Mouse (Mus musculus): Measurements from ENCODE around the gene Islr.

Gene Islr

DNA sequence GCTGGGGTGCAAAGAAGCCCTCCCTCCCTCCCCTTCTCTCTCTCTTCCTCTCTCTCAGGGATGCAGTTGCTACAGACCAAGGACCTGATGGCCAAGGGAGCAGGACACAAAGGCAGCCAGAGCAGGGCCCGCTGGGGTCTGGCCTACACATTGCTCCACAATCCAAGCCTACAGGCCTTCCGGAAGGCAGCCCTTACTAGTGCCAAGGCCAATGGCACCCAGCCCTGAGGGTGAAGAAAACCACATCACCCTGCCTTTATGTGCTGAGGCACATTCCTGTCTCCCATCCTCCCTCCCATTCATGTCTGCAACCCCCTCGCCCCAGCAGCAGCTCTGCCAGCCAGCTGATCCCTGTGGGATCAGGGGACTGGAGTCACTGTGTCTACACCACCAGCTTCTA, 51.0 kb downstream of the Islr start:
- DNase-seq (ENCODE audit: low read depth, low spot score): no peak

DNA sequence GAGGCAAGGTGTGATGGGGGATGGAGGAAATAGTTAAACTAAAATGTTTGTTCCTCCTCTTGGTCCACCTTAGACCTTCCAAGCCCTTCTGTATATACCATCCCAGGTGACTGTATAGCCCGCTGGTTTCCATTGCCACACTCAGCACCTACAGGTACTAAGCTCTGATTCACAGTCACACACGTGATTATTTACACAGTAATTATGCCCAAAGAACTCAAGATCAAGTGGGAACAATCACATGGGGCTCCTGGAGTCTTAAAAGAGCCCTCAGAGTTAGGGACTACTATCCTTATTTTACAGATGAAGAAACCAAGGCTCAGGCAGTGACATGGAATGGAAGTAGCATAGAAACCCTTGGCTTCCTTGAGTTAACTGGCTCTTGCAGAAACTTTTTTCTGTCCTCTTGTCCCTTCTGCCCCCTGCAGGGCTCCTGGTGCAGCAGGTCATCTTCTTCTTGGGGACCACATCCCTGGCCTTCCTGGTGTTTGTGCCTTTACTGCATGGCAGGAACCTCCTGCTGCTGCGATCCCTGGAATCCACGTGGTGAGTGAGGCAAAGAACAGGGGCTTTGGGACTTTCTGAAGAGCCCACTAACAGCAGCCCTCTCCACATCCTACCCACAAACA, 53.3 kb downstream of the Islr start:
- no peak for DNase-seq (ENCODE audit: low read depth, low spot score)

DNA sequence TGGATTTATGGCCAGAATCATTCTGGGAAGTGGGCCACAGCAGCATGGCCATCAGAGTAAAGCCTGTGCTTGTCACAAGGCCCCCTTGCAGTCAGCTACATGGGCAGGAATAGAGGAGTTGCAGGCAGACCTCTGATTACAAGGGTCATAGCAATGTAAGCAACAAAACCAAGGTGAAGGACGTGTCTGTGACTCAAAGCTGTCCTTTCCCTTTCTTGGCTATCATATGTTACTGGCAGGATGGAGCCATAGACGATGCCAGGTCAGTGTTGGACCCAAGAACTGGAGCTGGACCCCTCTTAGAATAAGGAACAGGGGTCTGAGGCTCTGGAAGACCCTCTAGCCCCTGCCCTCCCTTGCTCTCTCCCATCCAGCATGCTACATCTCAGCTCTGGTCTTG, 55.3 kb downstream of the Islr start:
- no peak for DNase-seq (ENCODE audit: low read depth, low spot score)

DNA sequence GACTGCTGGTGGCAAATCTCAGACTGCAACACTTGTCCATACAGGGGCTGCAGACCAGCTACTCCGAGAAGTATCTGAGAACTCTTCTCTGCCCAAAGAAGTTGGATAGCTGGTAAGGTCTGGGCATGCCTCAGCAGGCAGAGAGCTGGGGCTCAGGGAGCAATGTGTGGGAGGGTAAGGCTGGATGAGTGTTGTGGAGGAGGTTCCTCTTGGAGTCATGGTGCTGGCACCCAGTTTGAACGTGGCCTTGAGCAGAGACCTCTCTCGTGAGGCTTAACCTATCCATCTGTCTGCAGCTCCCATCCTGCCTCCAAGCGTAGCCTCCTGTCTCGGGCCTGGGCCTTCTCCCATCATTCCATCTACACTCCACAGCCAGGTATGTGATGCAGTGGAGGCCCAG, 58.7 kb downstream of the Islr start:
- no peak for DNase-seq (ENCODE audit: low read depth, low spot score)

DNA sequence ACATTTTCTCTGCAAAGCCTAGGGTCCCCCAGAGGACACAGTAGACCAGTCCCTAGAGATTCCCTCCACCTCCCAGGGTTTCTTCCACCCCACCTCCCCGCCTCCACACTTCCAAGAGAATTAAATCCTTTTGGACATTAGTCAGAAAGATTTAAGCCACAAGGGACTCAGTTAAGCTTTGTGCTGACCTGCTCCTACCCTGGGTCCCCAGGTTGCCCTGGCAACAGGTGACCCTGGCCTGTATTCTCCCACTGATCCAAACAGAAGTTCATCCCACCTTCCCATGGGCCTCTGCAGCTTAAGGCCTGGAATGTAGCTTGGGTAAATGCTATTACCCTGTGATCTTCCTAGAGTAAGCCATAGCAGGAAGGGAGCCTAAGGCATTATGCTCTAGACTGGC, 59.4 kb downstream of the Islr start:
- no peak for DNase-seq (ENCODE audit: low read depth, low spot score)

DNA sequence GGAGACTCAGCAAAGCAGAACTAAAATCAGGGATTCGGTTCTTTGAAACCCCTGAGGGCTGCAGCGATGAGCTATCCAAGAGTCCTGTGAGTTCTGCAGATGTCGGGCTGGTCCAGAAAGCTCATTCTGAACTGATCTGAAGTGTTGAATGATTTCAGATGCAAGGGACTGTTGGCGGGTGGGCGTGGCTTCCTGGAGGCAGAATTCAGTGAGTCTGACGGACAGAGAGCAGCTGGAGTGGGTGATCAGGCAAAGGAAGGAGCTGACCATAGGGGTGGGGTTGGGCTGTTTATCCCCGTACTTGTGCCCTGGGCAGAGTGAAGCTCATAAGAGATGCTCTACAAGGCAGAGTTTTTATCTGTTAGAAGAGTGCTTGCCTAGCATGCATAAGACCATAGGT, 60.7 kb downstream of the Islr start:
- no peak for DNase-seq (ENCODE audit: low read depth, low spot score)

DNA sequence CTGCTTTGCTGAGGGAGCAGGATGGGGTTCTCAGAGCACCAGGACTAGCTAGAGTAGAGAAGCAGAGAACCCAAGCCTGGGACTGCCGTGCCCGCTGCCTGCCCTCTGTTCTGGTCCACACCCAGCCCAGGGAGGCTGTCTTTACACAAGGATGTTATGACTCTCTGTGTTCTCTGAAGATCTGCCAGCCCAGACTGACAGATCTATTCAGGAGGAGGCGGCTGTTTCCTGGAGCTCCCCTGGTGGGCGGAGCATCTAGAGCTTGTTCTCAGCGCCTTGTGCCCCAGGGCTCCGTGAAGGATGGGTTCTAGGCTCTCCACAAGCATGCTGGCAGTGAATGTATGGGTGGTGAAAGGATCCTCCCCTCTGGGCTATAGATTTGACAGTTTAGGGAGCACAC, 64.2 kb downstream of the Islr start:
- peak; percentile 70 for DNase-seq (ENCODE audit: low read depth, low spot score)

DNA sequence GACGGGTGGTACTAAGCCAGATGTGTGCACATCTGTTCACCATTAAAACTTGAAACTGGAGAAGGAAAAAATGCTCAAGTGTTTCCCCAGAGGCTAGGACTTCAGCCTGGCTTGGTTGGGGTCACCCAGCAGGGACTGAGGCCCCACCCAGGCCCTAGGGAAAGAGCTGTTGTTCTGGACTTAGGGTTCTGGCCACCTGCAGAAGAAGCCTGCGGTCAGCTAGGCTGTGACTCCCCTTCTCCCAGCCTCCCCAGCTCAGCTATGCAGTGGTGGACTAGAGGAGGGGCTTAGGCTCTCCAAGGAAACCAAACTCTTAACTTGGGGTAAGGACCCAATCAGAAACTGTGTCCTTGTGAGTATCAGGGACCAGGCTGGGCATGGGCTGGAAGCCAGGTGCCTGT, 68.2 kb downstream of the Islr start:
- DNase-seq (ENCODE audit: low read depth, low spot score): no peak

DNA sequence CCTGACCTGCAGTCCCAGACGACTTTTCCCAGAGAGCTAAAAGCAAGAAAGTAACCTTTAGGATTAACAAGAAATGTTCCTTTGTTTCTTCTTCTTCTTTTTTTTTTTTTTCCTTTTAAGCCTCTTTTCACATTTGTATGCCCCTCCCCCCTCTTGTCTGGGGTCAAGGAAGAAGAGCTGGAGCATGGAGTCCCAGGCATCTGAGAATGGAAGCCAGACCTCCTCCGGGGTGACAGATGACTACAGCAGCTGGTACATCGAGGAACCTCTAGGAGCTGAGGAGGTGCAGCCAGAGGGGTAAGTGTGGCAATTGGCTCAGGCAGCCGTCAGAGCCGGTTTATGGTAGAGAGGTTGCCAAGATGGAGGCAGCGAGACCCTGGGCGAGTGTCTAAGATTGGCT, 69.2 kb downstream of the Islr start:
- DNase-seq (ENCODE audit: low read depth, low spot score): peak; percentile 58

DNA sequence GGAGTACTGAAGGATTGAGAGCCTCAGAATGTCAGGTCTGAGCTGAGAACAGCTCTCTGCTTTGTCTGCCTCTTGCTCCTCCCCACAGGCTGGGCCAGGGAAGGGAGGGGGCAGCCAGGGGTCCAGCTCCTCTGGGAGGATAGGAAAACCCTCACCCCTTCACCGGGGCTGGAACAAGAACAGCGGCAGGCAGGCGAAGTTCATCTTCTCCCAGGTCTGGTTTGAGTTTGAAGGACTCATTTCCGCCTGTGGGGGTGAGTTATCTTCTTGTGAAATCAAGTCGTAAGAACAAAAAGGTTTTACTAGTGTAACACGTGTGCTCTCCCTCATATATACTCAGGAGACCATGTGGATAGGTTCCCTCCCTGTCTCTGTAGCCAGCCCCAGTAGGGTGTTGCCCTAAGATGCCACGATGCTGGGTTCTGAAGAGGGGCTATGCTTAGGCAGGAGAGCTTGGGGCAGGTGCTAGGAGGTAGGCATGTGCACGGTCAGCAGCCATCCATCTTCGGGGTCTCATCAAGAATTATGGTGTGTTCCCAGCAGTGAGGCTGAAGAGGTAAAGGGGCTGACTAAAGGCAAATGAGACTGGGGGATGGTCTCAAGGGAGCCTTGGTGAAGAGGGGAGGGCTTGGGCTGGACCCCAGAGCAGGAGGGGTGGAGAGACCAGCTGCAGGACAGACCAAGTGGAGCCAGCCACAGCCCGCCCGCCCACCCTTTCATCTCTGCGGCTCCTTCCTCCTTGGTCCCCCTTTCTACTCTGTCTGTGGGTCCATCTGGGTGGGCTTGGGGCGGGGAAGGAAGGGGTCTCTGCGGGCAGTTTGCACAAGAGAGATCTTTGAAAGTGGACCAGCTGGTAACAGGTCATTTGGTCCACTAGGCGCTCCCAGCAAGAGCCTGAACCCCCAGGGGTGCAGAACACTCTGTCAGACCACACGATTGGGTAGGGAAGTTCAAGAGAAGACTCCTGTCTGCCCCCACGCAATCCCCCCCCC, 69.9 kb downstream of the Islr start:
- no peak for DNase-seq (ENCODE audit: low read depth, low spot score)

DNA sequence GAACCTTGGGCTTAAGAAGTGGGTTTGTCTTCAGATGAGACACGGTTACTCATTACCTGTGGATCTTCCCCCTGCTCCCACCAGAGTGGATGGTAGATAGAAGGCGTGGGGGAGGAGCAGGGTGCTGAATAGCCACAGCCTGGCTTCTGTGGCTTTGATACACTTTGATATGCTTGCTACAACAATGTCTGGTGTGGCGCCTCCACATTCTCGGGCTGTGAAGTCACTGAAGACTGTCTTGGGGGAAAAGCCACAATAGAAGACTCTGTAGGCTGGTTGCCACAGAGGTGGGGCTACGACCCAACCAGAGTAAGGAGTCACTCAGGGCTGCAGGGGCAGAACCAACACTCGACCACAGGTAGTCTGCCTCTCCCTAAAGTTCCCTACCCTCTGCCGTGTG, 72.4 kb downstream of the Islr start:
- DNase-seq (ENCODE audit: low read depth, low spot score): no peak

DNA sequence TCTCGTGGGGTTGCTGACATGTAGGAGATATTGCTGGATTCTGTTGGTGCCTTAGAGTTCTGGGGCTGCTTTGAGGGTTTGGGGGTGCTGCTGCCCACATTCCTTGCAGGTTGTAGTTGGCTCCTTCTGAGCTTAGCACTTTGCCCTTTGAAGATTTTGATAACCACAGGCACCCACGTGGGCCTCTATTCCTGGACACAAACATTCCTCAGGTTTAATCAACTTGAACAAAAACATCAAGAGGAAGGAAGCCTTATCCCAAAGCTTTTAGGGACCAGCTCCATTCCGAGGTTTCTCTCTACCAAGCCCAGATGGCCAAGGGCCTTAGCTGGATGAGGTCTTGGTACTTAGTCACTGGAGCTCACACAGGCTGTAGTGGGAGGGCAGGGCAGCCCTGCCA, 73.2 kb downstream of the Islr start:
- no peak for DNase-seq (ENCODE audit: low read depth, low spot score)

DNA sequence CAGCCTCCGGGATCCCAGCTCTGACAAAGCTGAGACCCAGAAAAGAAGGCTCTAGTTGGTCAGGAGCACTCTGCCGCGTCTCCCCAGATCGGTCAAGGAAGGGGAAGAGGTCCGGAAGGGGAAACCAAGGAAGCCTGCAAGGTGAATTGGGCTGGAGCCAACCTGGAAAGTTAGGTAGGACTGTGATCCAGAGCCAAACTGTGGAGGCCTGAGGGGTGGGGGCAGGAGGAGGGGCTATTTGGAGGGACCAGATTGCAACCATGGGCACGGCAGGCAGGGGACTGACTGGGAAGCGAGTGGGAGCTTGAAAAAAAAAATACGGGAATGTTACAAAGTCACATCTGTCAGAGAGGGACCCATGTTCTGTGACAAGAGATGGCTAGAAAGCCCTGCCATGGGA, 74.6 kb downstream of the Islr start:
- DNase-seq (ENCODE audit: low read depth, low spot score): no peak

DNA sequence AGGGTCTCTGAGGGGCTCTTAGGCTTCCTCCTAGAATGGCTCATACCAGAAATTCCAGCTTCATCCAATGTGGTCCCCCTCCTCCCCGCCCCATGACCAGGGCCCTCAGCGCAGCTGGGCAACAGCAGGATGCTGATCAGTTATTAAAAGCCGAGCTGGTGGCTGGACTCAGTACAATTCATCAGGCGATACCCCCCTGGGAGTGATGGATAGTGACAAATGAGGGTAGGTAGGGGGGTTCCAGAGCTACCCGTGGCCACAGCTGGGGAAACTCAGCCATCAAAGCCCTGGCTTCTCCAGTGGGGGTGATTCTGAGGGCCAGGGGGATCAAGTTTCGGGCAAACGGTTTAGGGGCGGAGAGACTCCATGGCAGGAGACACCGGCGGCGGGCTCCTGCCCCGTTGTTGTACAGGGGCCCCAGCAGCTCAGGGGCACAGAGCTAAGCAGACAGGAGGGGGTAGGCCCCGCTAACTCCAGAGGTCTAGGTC, 75.1 kb downstream of the Islr start:
- no peak for DNase-seq (ENCODE audit: low read depth, low spot score)

DNA sequence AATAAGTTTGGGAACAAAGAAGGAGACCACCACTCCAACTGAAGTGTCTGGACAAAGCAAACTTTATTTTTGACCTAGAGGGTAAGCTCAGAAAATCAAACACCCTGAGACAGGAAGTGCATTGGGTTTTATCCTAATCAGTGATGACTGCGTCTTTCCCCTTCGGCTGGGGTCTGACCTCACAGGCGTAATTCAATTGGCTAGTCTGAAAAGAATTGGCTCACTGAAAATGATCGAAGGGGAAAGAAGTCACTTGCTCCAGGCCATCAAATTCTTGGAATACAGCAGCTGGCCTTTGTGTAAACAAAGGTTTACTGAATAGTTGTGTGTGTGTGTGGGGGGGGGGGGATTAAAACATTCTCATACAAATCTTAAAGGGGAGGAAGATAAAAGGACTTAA, 78.3 kb downstream of the Islr start:
- DNase-seq (ENCODE audit: low read depth, low spot score): no peak

DNA sequence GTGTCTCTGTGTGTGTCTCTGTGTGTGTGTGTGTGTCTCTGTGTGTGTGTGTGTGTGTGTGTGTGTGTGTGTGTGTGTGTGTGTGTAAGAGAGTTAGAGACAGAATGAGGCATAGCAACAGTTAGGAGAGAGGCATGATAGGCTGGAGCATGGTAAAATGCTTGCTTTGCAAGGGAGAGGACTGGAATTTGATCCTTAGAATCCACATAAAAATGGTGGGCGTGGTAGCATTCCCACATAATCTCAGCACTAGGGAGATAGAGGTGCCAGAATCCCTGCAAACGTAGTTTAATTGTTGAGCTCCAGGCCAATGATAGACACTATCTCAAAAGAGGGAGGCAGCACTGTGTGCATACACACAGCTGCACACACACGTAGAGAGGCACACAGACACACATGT, 79.0 kb downstream of the Islr start:
- no peak for DNase-seq (ENCODE audit: low read depth, low spot score)

DNA sequence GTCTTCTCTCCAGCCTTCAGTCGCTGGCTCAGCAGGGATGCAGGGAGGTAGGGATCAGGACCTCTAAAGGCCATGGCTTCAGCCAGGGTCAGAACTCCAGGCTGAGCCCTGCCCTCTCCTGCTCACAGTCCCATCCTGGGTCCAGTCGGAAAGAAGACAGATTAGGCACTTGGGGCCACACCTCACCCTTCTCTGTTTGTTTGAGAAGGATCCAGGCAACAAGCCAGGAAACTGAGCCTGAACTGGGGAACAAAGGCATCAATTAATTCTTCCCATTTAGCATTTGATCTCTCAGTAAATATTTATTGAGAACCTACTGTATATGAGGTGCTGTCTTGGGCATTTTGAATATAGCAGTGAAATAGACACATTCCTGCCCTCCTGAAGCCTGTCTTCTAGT, 85.4 kb downstream of the Islr start, which contains the start of gene Ccdc33:
Gene Ccdc33 (minus strand): TSS at position 153 of the 400 bp plus-strand sequence.
- no peak for DNase-seq (ENCODE audit: low read depth, low spot score)

DNA sequence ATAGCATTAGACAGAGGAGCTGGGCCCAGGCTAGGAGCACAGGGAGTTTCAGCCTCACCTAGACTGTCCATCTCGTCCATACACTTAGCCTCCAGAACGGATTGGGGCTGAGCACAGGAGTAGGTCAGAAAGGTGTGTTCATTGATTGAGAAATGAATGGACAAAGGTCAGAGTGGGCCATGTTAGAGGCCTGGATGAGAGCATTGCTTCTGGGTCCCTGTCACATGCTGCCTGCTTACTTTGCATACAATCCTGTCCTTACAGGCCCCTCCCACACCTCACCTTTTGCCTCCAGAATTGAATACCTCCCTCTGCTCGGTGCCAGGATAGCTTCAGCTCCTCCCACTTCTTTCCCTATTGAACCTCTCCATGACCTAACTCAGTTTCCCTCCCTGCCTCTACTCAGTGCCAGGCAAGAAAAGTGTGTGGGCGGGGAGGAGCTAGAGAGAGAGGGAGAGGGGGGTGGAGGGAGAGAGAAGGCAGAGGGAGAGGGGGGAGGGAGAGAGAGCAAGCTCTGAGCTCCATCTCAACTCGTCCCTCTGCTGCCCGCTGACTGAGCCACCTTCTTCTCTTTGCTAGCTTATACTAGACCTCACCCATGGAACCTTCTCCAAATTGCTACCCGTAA, 88.0 kb downstream of the Islr start:
- peak; percentile 76 for DNase-seq (ENCODE audit: low read depth, low spot score)

DNA sequence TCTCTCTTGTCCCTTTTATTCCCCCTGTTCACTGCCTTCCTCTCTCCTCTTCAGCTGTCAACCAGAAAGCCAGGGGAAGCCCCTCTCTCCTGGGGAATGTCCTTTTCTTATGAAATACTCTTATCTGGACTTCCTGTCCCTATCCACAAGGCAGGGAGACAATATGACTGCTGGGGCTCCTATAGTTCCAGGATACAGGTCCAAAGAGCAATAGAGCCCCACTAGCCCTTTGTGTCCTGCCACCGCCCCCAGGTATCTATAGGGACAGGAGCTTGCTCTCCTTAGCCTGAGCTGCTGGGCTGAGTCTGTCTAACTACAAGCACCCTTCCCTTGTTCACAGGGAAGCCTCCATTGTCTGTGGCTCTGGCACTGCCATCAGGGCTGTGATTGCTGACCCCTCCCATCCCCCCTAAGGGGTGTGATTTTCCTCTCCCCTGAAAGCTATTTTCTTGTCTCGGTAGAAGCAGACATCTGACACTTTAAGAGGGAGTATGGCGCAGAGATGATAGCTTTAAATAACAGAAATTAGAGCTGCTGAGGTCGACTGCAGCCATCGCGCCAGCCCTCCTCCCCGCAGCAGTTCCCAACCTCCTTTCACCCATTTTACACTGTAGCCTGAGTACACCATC, 88.7 kb downstream of the Islr start:
- no peak for DNase-seq (ENCODE audit: low read depth, low spot score)

DNA sequence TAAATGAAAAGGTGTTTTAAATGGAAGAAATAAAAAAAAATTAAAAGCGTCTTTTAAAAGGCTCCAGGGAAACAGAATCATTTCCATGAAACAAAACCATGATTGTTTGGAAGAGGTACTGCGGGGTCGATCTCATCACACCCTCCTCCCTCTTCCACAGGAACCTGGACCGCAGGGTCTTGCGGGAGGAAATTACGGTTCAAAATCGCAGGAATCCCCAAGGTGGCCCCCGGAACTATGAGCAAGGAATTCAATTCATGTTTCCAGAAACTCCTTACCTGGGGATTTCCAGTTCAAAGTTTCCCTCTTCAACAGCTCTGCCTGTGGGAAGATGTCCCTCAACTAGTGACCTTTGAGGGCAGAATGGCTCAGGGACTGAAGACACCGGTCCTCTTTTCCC, 90.1 kb downstream of the Islr start:
- DNase-seq (ENCODE audit: low read depth, low spot score): no peak

DNA sequence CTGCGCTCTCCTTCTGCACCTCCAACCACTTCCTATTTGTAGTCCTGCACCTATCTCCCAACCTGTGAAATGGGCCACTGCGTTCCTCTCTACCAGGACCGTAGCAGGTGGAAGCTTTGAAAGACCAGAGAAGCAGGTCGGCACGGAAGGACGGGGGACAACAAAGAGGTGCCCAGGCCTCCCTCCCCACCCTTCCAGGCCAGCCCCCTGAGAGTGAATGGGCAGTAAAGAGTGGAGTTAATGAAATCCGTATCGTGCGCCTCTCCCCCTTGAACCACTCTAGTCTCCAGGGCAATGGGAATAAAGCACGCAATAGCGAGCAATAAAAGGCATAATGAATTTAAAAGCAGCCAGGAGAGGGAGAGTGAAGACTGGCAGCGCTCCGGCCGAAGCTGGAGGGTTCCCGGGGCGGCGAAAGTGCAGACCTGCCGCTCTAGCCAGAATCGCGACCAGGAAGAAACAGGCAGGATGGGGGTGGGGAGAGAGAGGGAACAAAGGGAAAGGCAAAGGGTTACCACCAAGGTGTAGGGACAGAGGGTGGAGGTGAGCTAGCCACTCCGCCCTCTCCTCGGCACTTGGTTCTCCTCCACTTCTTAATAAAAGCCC, 90.7 kb downstream of the Islr start:
- DNase-seq (ENCODE audit: low read depth, low spot score): no peak

DNA sequence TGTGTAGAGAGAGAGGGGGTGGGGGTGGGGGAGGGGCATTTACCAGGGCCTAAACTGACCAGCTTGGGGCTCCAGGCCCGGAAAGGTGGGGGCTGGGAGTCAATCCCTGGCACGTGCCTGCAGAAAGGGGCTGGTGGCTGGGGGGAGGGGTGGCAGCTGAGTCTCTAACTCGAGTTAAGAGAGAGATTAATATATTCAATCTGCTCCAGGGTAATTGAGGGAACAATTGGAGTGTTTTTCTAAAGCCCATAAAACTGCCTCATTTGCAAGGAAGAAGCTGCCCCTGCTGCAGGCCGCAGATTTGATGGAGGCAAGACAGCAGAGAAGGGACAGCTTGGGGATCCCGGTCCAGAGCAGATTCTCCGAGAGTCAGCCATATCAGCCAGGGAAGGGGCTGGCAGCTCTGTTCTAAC, 91.2 kb downstream of the Islr start:
- peak; percentile 42 for DNase-seq (ENCODE audit: low read depth, low spot score)

All from brain, adult 2 months (tissue).